Mouse (Mus musculus) kidney, postnatal 0 days (tissue): ENCODE results near the gene Kiss1. TPM values are rescaled to one million over a fixed set of nuclear protein-coding genes. Genes with fewer than 3 reads are reported as not detected.

Experiments used
- ATAC-seq: fragments of 200-750 bp; cut with Nextera tagmentation; replicated peaks from 2 replicates; pipeline ENCODE4 v1.8.0; 2017; ENCODE audit warnings: low read depth, moderate number of reproducible peaks, moderate TSS enrichment, moderate library complexity; ENCODE audit not compliant: low FRiP score
- DNase-seq: peaks from one replicate; pipeline ENCODE4 v3.0.0-alpha.2; 2016; ENCODE audit warnings: low spot score
- H3K27ac ChIP-seq: fragments of 300-500 bp; sonication (generic); 2 replicates; pipeline ENCODE4 v1.5.1; 2014; ENCODE audit warnings: mild to moderate bottlenecking
- H3K27me3 ChIP-seq: fragments of 300-500 bp; sonication (generic); 2 replicates; pipeline ENCODE4 v1.6.1; 2014; ENCODE audit warnings: low read length, mixed read lengths; ENCODE audit not compliant: insufficient read depth
- H3K36me3 ChIP-seq: fragments of 300-500 bp; sonication (generic); 2 replicates; pipeline ENCODE4 v1.6.1; 2014; ENCODE audit warnings: low read length, mixed read lengths; ENCODE audit not compliant: insufficient read depth
- H3K4me1 ChIP-seq: fragments of 300-500 bp; sonication (generic); replicated peaks from 2 replicates; pipeline ENCODE4 v1.6.1; 2014; ENCODE audit warnings: antibody characterized with exemption, low read length, mixed read lengths; ENCODE audit not compliant: insufficient read depth
- H3K4me2 ChIP-seq: fragments of 300-500 bp; sonication (generic); 2 replicates; pipeline ENCODE4 v1.6.1; 2014; ENCODE audit warnings: mild to moderate bottlenecking, low read length, moderate library complexity, mixed read lengths
- H3K4me3 ChIP-seq: fragments of 300-500 bp; sonication (generic); replicated peaks from 2 replicates; pipeline ENCODE4 v1.5.1; 2014; ENCODE audit warnings: low read depth, low read length
- H3K9ac ChIP-seq: fragments of 300-500 bp; sonication (generic); 2 replicates; pipeline ENCODE4 v1.6.1; 2014; ENCODE audit warnings: low read depth, low read length
- H3K9me3 ChIP-seq: fragments of 300-500 bp; sonication (generic); replicated peaks from 2 replicates; pipeline ENCODE4 v1.6.1; 2016; ENCODE audit warnings: low read length, inconsistent platforms, mixed read lengths
- CTCF ChIP-seq: IDR thresholded peaks from 2 replicates; pipeline ENCODE4 v1.5.1; 2016; ENCODE audit warnings: antibody characterized with exemption, low read depth, mild to moderate bottlenecking, moderate library complexity
- WGBS: fragments of 180-500 bp; shearing (Covaris S2); extraction: QIAGEN DNeasy Blood & Tissue Kit; methylation state at CpG from one replicate; pipeline ENCODE4 v1.1.7; 2014; 5-methylcytosine and 5-hydroxymethylcytosine counted together
- polyA plus RNA-seq: library from polyadenylated mRNA; unstranded; fragments of >200 nt; fragmentation: Nextera tagmentation; extraction: Ambion mirVana; gene quantifications from 2 replicates; pipeline ENCODE4 v1.2.1, GENCODE M21; 2015

Gene Kiss1
- polyA plus RNA-seq, 1 experiment from 2014 or later, result not detected

GRCm38 (mm10) chr1:133370352-133370751 lies 48.7 kb downstream of the Kiss1 start:
- Histone ChIP-seq H3K9ac (no peak overlapping the region), H3K4me2 (no peak overlapping the region), H3K9me3 (no peaks in the 10 kb centered on the region), H3K4me3 (no peak overlapping the region), H3K27me3 (no peaks in the 10 kb centered on the region), H3K36me3 (no peaks in the 10 kb centered on the region), H3K27ac (no peak overlapping the region), H3K4me1 (peaks cover 8% of the 10 kb centered on the region)
- no peak for TF ChIP-seq CTCF
- DNase-seq (no peak), ATAC-seq (no peak)
- WGBS, result 72% methylated on average over 4 of the region's 4 CpGs

- no peaks in the 10 kb centered on the region for H3K27me3 ChIP-seq
- TF ChIP-seq CTCF, result no peak
- 82% methylated on average over 6 of the region's 6 CpGs for WGBS
- DNase-seq (no peak), ATAC-seq (no peak)
- no peak overlapping the region for H3K4me3 ChIP-seq
- H3K4me2 ChIP-seq, result no peak overlapping the region
- H3K9me3 ChIP-seq, result no peaks in the 10 kb centered on the region
- no peak overlapping the region for H3K9ac ChIP-seq
- H3K36me3 ChIP-seq, result no peaks in the 10 kb centered on the region
- H3K27ac ChIP-seq, result no peak overlapping the region
- peaks cover 8% of the 10 kb centered on the region for H3K4me1 ChIP-seq
Observed at GRCm38 (mm10) chr1:133371431-133371830, 49.8 kb downstream of the Kiss1 start.

GRCm38 (mm10) chr1:133372113-133372512 lies 50.4 kb downstream of the Kiss1 start:
- Histone ChIP-seq H3K36me3 (no peaks in the 10 kb centered on the region), H3K27me3 (no peaks in the 10 kb centered on the region), H3K9ac (no peak overlapping the region), H3K4me2 (no peak overlapping the region), H3K4me3 (no peak overlapping the region), H3K27ac (no peak overlapping the region), H3K9me3 (no peaks in the 10 kb centered on the region), H3K4me1 (peaks cover 8% of the 10 kb centered on the region)
- ATAC-seq (no peak), DNase-seq (no peak)
- 42% methylated on average over 8 of the region's 8 CpGs for WGBS
- TF ChIP-seq CTCF, result no peak

GRCm38 (mm10) chr1:133375696-133376346 lies 54.1 kb downstream of the Kiss1 start:
- Histone ChIP-seq H3K27ac (no peak overlapping the region), H3K4me2 (no peak overlapping the region)
- 43% methylated on average over 10 of the region's 10 CpGs for WGBS

GRCm38 (mm10) chr1:133377547-133377946 lies 55.9 kb downstream of the Kiss1 start:
- WGBS, result 62% methylated on average over 5 of the region's 5 CpGs
- ATAC-seq, result no peak

More at GRCm38 (mm10) chr1:133375696-133376346, 54.1 kb downstream of the Kiss1 start:
- 0 out of 2 replicates have a peak overlapping the region, but pooled peaks have one; percentile 8 for H3K9ac ChIP-seq
- peak; percentile 69 for ATAC-seq
- no peak for DNase-seq
- TF ChIP-seq CTCF, result no peak
- no peaks in the 10 kb centered on the region for H3K9me3 ChIP-seq
- no peak overlapping the region for H3K4me3 ChIP-seq
- no peaks in the 10 kb centered on the region for H3K36me3 ChIP-seq
- H3K4me1 ChIP-seq, result no peaks in the 10 kb centered on the region
- no peaks in the 10 kb centered on the region for H3K27me3 ChIP-seq

More at GRCm38 (mm10) chr1:133377547-133377946, 55.9 kb downstream of the Kiss1 start:
- no peak overlapping the region for H3K4me3 ChIP-seq
- H3K36me3 ChIP-seq, result no peaks in the 10 kb centered on the region
- no peak overlapping the region for H3K9ac ChIP-seq
- 0 out of 2 replicates have a peak, but pooled peaks cover 2% of the 10 kb centered on the region for H3K4me1 ChIP-seq
- no peak overlapping the region for H3K4me2 ChIP-seq
- no peaks in the 10 kb centered on the region for H3K9me3 ChIP-seq
- no peaks in the 10 kb centered on the region for H3K27me3 ChIP-seq
- TF ChIP-seq CTCF, result no peak
- DNase-seq, result peak; percentile 44
- 0 out of 2 replicates have a peak overlapping the region, but pooled peaks have one; percentile 6 for H3K27ac ChIP-seq

Other genes with a start within 250 kb of the Kiss1 start
- gene Ppp1r15b, start 190.7 kb upstream of the Kiss1 start, polyA plus RNA-seq, result 27.2 and 29.5 TPM in 2 replicates
- 8.1 and 8.8 TPM in 2 replicates for gene Plekha6, start 157.7 kb upstream of the Kiss1 start, polyA plus RNA-seq
- 15.4 and 20.6 TPM in 2 replicates for gene Golt1a, start 12.1 kb upstream of the Kiss1 start, polyA plus RNA-seq
- gene Ren1, start 28.6 kb downstream of the Kiss1 start, polyA plus RNA-seq, result 463 and 484 TPM in 2 replicates
- 4.4 and 5.1 TPM in 2 replicates for gene Etnk2, start 41.7 kb downstream of the Kiss1 start, polyA plus RNA-seq
- 12.0 and 13.7 TPM in 2 replicates for gene Sox13, start 102.5 kb downstream of the Kiss1 start, polyA plus RNA-seq